Mouse (Mus musculus) embryonic facial prominence, embryonic 13.5 days (tissue): ENCODE data around the gene Igfbpl1. TPM values are rescaled to one million over a fixed set of nuclear protein-coding genes. Genes with fewer than 3 reads are reported as not detected.

ENCODE experiments used
- ATAC-seq: fragments of 200-750 bp; cut with Nextera tagmentation; 2 replicates; pipeline ENCODE4 v1.8.0; 2017; ENCODE audit warnings: low read depth; ENCODE audit not compliant: insufficient number of reproducible peaks, insufficient read depth, low FRiP score, low TSS enrichment
- H3K27ac ChIP-seq: fragments of 300-500 bp; sonication (generic); 2 replicates; pipeline ENCODE4 v1.5.1; 2015; ENCODE audit warnings: moderate library complexity, mild to moderate bottlenecking, inconsistent platforms
- H3K27me3 ChIP-seq: fragments of 300-500 bp; sonication (generic); 2 replicates; pipeline ENCODE4 v1.6.1; 2015; ENCODE audit warnings: mild to moderate bottlenecking, inconsistent platforms
- H3K36me3 ChIP-seq: fragments of 300-500 bp; sonication (generic); 2 replicates; pipeline ENCODE4 v1.6.1; 2015; ENCODE audit warnings: mild to moderate bottlenecking, inconsistent platforms
- H3K4me1 ChIP-seq: fragments of 300-500 bp; sonication (generic); 2 replicates; pipeline ENCODE4 v1.6.1; 2015; ENCODE audit warnings: inconsistent platforms
- H3K4me2 ChIP-seq: fragments of 300-500 bp; sonication (generic); 2 replicates; pipeline ENCODE4 v1.6.1; 2015; ENCODE audit warnings: moderate library complexity, mild to moderate bottlenecking, inconsistent platforms
- H3K4me3 ChIP-seq: fragments of 300-500 bp; sonication (generic); 2 replicates; pipeline ENCODE4 v1.5.1; 2015; ENCODE audit warnings: mild to moderate bottlenecking, inconsistent platforms
- H3K9ac ChIP-seq: fragments of 300-500 bp; sonication (generic); 2 replicates; pipeline ENCODE4 v1.6.1; 2015; ENCODE audit warnings: mild to moderate bottlenecking, inconsistent platforms
- H3K9me3 ChIP-seq: fragments of 300-500 bp; sonication (generic); 2 replicates; pipeline ENCODE4 v1.6.1; 2016; ENCODE audit warnings: inconsistent platforms
- WGBS: fragments of 180-500 bp; shearing (Covaris S2); methylation state at CpG from one replicate; pipeline ENCODE4 v1.1.7; 2015; ENCODE audit warnings: mixed read lengths; 5-methylcytosine and 5-hydroxymethylcytosine counted together
- polyA plus RNA-seq: library from polyadenylated mRNA; unstranded; fragments of >200 nt; fragmentation: Nextera tagmentation; extraction: Ambion mirVana; gene quantifications from 2 replicates; pipeline ENCODE4 v1.2.1, GENCODE M21; 2015

Igfbpl1 gene
- polyA plus RNA-seq, 1 experiment from 2014 or later, result 1.2 TPM

- H3K9ac ChIP-seq, result no peak overlapping the region
- peaks cover 57% of the 10 kb centered on the region for H3K27me3 ChIP-seq
- no peak for ATAC-seq
- peaks cover 18% of the 10 kb centered on the region for H3K4me1 ChIP-seq
- H3K4me2 ChIP-seq, result peak overlapping the region; percentile 60
- 42% methylated on average over 8 of the region's 8 CpGs for WGBS
- H3K36me3 ChIP-seq, result no peaks in the 10 kb centered on the region
- 0 out of 2 replicates have a peak overlapping the region, but pooled peaks have one; percentile 71 for H3K27ac ChIP-seq
- H3K4me3 ChIP-seq, result peak overlapping the region; percentile 30; the same call in 1 of the 2 replicates
- no peaks in the 10 kb centered on the region for H3K9me3 ChIP-seq
Observed at GRCm38 (mm10) chr4:45820074-45820830, 6.5 kb downstream of the Igfbpl1 start.

- peak overlapping the region; percentile 71 for H3K27ac ChIP-seq
- H3K4me1 ChIP-seq, result peaks cover 18% of the 10 kb centered on the region
- no peak for ATAC-seq
- peak overlapping the region; percentile 54; the same call in 1 of the 2 replicates for H3K9ac ChIP-seq
- H3K27me3 ChIP-seq, result peaks cover 48% of the 10 kb centered on the region
- no peaks in the 10 kb centered on the region for H3K9me3 ChIP-seq
- peak overlapping the region; percentile 30 for H3K4me3 ChIP-seq
- peak overlapping the region; percentile 60 for H3K4me2 ChIP-seq
- H3K36me3 ChIP-seq, result no peaks in the 10 kb centered on the region
- 3% methylated on average over 17 of the region's 17 CpGs for WGBS
Observed at GRCm38 (mm10) chr4:45819208-45819931, 7.4 kb downstream of the Igfbpl1 start.

- ATAC-seq, result no peak
- Histone ChIP-seq H3K36me3 (no peaks in the 10 kb centered on the region), H3K27me3 (peaks cover 42% of the 10 kb centered on the region), H3K9me3 (no peaks in the 10 kb centered on the region), H3K4me1 (peaks cover 18% of the 10 kb centered on the region), H3K9ac (peak overlapping the region; percentile 54; the same call in 1 of the 2 replicates), H3K4me2 (peak overlapping the region; percentile 60), H3K4me3 (peak overlapping the region; percentile 30; the same call in 1 of the 2 replicates), H3K27ac (peak overlapping the region; percentile 71)
- WGBS, result 24% methylated on average over 4 of the region's 4 CpGs
Observed at GRCm38 (mm10) chr4:45818814-45819207, 7.9 kb downstream of the Igfbpl1 start.

DNA sequence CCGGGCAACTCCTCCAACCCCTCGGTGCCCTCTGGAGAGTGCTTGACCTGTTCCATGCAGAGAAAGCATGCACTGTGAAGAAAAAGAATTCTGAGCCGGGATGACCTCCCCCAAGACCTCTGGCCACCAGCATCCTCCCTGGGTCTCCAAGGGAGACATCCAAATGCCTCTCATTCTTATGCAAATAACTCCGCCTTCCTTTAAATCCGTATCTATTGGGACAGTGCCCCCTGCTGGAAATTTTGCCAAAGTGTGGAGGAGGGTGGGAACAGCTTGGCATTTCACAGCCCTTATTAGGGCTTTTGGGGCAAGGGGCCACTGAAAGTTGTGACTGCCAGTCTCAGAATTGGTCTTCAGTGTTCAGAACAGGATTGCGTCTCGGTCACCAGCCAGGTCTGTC lies 11.2 kb downstream of the Igfbpl1 start:
- H3K4me1 ChIP-seq, result peaks cover 18% of the 10 kb centered on the region
- no peak overlapping the region for H3K4me3 ChIP-seq
- H3K36me3 ChIP-seq, result no peaks in the 10 kb centered on the region
- H3K9ac ChIP-seq, result no peak overlapping the region
- peaks cover 16% of the 10 kb centered on the region; the same call in 1 of the 2 replicates for H3K27me3 ChIP-seq
- H3K4me2 ChIP-seq, result no peak overlapping the region
- no peaks in the 10 kb centered on the region for H3K9me3 ChIP-seq
- WGBS, result 40% methylated on average over 7 of the region's 7 CpGs
- H3K27ac ChIP-seq, result no peak overlapping the region
- no peak for ATAC-seq

DNA sequence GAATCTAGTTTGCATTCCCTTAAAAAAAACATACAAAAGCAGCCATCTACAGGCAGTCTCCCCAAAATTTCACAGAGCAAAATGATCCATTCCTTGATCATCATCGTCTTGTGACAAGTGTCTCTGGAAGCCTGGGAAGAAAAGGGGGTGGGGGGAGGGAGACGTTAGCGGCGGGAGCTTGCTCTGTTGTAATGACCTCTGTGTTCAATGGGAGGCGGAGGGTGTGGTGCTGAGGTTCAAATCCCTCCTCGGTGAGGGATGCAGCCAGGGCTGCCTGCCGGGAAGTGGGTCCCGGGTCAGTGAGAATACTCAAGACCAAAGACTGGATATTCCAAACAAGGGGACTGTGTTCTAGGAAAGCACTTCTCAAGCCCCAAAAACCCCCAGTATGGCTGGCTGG lies 15.5 kb downstream of the Igfbpl1 start:
- Histone ChIP-seq H3K4me3 (no peak overlapping the region), H3K9me3 (no peaks in the 10 kb centered on the region), H3K36me3 (no peaks in the 10 kb centered on the region), H3K4me2 (no peak overlapping the region), H3K9ac (no peak overlapping the region), H3K27me3 (0 out of 2 replicates have a peak, but pooled peaks cover 13% of the 10 kb centered on the region), H3K4me1 (no peaks in the 10 kb centered on the region), H3K27ac (no peak overlapping the region)
- no peak for ATAC-seq
- 15% methylated on average over 8 of the region's 8 CpGs for WGBS

GRCm38 (mm10) chr4:45808034-45808433 lies 18.7 kb downstream of the Igfbpl1 start:
- no peak overlapping the region for H3K9ac ChIP-seq
- 30% methylated on average over 7 of the region's 7 CpGs for WGBS
- no peaks in the 10 kb centered on the region for H3K9me3 ChIP-seq
- H3K36me3 ChIP-seq, result peaks cover 3% of the 10 kb centered on the region; the same call in 1 of the 2 replicates
- H3K27ac ChIP-seq, result no peak overlapping the region
- no peak overlapping the region for H3K4me3 ChIP-seq
- H3K4me1 ChIP-seq, result no peaks in the 10 kb centered on the region
- H3K4me2 ChIP-seq, result no peak overlapping the region
- ATAC-seq, result no peak
- 0 out of 2 replicates have a peak, but pooled peaks cover 9% of the 10 kb centered on the region for H3K27me3 ChIP-seq

DNA sequence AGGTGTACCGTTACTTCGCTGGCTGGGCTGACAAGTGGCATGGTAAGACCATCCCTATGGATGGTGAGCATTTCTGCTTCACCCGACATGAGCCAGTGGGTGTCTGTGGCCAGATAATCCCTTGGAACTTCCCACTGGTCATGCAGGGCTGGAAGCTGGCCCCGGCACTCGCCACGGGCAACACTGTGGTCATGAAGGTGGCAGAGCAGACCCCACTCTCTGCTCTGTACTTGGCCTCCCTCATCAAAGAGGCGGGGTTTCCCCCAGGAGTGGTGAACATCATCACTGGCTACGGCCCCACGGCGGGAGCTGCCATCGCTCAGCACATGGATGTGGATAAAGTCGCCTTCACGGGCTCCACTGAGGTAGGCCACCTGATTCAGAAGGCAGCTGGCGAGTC lies 23.8 kb downstream of the Igfbpl1 start:
- Histone ChIP-seq H3K27ac (no peak overlapping the region), H3K4me3 (no peak overlapping the region), H3K27me3 (peaks cover 3% of the 10 kb centered on the region; the same call in 1 of the 2 replicates), H3K9me3 (no peaks in the 10 kb centered on the region), H3K36me3 (peaks cover 3% of the 10 kb centered on the region; the same call in 1 of the 2 replicates), H3K4me1 (peaks cover 8% of the 10 kb centered on the region; the same call in 1 of the 2 replicates), H3K9ac (no peak overlapping the region), H3K4me2 (no peak overlapping the region)
- WGBS, result 91% methylated on average over 14 of the region's 14 CpGs
- no peak for ATAC-seq

- Histone ChIP-seq H3K9me3 (no peaks in the 10 kb centered on the region), H3K4me3 (no peak overlapping the region), H3K4me2 (no peak overlapping the region), H3K27ac (no peak overlapping the region), H3K36me3 (peaks cover 3% of the 10 kb centered on the region; the same call in 1 of the 2 replicates), H3K4me1 (peaks cover 11% of the 10 kb centered on the region), H3K27me3 (peaks cover 16% of the 10 kb centered on the region), H3K9ac (no peak overlapping the region)
- 37% methylated on average over 3 of the region's 3 CpGs for WGBS
- no peak for ATAC-seq
Observed at GRCm38 (mm10) chr4:45799956-45800537, 26.7 kb downstream of the Igfbpl1 start.

GRCm38 (mm10) chr4:45798964-45799363 lies 27.8 kb downstream of the Igfbpl1 start, which contains the start of gene Aldh1b1:
Gene Aldh1b1 (plus strand): TSS chr4:45799022.
- under 1% methylated on average over 23 of the region's 26 CpGs for WGBS
- peak within 1 kb of the TSS; percentile 71 for H3K9ac ChIP-seq
- H3K4me3 ChIP-seq, result peak within 1 kb of the TSS; percentile 54
- H3K9me3 ChIP-seq, result no peaks in the 10 kb centered on the region
- peaks cover 11% of the 10 kb centered on the region for H3K4me1 ChIP-seq
- H3K27ac ChIP-seq, result no peak within 1 kb of the TSS
- ATAC-seq, result peak; percentile 71; the same call in 1 of the 2 replicates
- H3K27me3 ChIP-seq, result peaks cover 16% of the 10 kb centered on the region
- H3K36me3 ChIP-seq, result peaks cover 3% of the 10 kb centered on the region; the same call in 1 of the 2 replicates
- H3K4me2 ChIP-seq, result peak within 1 kb of the TSS; percentile 75

DNA sequence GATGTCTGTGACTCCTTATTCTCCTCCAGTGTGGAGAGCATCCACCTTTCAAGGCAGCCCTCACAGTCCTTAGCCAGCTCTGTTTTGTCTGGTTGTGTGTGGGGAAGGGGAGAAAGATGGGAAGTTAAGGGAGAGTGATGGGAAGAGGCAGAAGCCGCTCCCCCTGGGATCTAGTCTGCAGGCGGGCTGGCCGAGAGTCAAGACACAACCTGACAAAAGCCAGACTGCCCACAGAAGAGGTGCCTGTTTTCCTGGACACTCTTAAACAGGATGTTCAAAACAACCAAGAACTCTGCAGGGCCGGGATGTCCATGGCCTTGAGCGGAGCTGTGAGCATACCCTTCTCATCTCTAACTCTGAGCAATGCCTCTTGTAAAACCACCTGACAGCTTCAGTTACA lies 30.0 kb downstream of the Igfbpl1 start:
- 61% methylated on average over 5 of the region's 5 CpGs for WGBS
- H3K4me1 ChIP-seq, result peaks cover 11% of the 10 kb centered on the region
- no peak overlapping the region for H3K4me2 ChIP-seq
- no peak for ATAC-seq
- no peak overlapping the region for H3K9ac ChIP-seq
- peaks cover 16% of the 10 kb centered on the region for H3K27me3 ChIP-seq
- H3K36me3 ChIP-seq, result no peaks in the 10 kb centered on the region
- no peak overlapping the region for H3K4me3 ChIP-seq
- no peak overlapping the region for H3K27ac ChIP-seq
- H3K9me3 ChIP-seq, result no peaks in the 10 kb centered on the region

GRCm38 (mm10) chr4:45795191-45795811 lies 31.4 kb downstream of the Igfbpl1 start:
- no peak for ATAC-seq
- peak overlapping the region; percentile 5 for H3K4me3 ChIP-seq
- no peak overlapping the region for H3K27ac ChIP-seq
- H3K9me3 ChIP-seq, result no peaks in the 10 kb centered on the region
- peak overlapping the region; percentile 42 for H3K4me2 ChIP-seq
- H3K36me3 ChIP-seq, result no peaks in the 10 kb centered on the region
- peaks cover 11% of the 10 kb centered on the region for H3K4me1 ChIP-seq
- H3K9ac ChIP-seq, result no peak overlapping the region
- 3% methylated on average over 12 of the region's 12 CpGs for WGBS
- peaks cover 16% of the 10 kb centered on the region for H3K27me3 ChIP-seq
